Mouse (Mus musculus): ENCODE results near the gene Hmgn1.
"Not testable (repeated sequence)": the region's sequence is repeated elsewhere in the genome, so short reads cannot be mapped to it uniquely, and the experiment has no call there.

Hmgn1 gene

DNA sequence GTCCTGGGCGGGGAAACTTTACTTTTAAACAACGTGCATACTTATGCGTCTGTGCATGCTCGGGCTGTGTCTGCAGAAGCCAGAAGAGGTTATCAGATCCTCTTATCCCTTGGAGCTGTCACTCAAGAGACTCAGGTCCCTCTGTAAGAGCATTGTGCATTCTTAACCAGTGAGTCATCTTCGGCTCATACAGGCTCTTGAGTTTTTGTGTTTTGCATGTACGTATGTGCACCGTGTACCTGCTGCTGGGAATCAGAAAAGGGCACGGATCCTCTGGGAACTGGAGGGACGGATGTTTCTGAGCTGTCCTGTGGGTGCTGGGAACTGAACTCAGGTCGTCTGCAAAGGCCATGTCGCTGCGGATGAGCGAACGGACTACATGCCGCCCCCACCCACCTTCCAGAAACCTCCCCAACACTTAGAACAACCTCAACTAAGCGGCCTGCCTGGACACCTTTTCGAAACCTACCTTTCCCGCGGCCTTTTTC lies 801 bp downstream of the Hmgn1 start:
- peak in 1 of 2 experiments; percentile 22 for DNase-seq (ENCODE audit: low spot score in 2 of 2)

DNA sequence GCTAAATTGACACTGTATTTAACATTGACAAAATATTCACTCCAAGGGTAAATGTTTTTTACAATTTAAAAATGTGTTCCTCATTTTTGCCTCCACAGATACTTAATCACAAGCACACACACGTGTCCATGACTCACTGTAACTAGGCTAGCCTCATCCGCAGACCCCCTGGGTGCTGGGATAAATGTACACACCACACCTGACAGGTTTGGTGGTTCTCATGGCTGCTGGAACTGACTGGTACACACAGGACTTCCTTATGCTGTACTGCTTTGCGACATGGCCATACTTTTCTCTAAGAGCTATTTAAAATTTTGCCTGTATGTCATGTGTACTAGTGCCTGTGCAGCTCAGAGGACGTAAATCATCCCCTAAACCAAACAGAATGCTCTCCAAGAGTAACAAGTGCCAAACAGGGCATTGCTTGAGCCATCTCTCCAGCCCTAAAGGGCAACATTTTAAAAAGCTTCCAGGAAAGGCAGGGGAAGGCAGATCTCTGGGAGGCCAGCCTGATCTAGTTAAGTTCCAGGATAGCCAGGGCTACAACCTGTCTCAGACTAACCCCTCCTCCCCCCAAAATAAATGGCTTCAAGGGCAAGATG lies 7.4 kb downstream of the Hmgn1 start:
- DNase-seq (ENCODE audit: low spot score in 2 of 2) = no peak

DNA sequence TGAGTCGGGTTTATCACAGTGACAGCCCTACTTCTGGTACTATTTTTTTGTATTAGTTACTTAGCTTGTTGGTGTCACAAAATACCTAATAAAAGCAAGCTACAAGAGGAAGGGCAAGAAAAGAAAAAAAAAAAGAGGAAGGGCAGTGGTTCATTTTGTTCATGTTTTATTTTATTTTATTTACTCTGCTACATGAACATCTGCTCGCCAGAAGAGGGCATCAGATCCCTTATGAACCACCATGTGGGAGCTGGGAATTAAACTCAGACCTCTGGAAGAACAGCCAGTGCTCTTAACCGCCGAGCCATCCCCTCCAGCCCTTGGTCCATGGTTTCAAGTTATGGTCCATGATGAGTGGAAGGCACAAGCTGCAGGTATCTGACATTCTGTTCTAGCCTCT lies 12.8 kb downstream of the Hmgn1 start:
- no peak for DNase-seq (ENCODE audit: low spot score in 2 of 2)

- DNase-seq (ENCODE audit: low spot score in 2 of 2) = no peak
Observed at GRCm38 (mm10) chr16:96112769-96113168, 14.8 kb downstream of the Hmgn1 start.

DNA sequence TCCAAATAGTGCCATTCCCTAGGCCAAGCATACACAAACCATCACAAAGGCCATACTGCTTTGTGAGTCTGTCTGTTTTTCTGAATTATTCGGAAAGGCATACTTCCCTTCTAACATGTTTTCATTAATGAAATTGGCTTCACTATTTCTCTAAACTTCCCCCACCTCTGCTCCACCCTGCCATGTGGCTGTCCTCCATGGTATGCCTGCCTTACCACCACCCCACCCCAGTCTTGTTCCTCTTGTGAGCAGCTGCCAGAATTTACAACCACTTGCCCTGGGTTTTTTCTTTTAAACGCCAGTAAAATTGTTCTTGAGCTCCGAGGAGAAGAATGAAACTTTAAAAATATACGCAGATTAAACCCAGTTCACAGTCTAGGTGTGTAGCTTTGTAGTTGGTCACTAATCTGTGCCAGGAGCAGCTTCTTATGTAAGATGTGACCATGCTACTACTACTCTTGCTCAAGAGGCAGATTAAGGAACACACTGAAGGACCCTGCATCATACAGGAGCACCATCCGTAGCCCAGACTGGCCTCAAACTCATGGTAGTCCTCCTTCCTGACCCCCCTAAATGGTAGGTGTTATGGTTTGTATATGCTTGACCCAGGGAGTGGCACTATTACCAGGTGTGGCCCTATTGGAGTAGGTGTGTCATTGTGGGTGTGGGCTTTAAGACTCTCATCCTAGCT lies 16.7 kb downstream of the Hmgn1 start:
- no peak for DNase-seq (ENCODE audit: low spot score in 2 of 2)

DNA sequence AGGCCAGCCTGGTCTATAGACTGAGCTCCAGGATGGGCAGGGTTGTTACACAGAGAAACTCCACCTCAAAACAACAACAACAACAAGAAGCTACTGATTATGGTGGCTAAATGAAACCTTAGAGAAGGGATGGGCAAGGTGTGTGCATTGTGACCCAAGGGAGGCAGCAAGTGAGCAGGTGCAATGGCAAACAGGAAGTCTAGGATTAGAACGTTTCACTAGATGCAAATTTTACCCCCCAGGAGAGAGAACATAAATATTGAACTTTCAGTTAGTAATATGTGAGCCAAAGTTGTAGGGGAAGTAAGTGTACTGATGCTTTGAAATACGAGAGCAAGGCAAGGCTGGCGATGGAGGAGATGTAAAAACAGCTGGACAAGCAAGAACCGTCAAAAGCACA lies 17.9 kb downstream of the Hmgn1 start:
- DNase-seq (ENCODE audit: low spot score in 2 of 2) = no peak

DNA sequence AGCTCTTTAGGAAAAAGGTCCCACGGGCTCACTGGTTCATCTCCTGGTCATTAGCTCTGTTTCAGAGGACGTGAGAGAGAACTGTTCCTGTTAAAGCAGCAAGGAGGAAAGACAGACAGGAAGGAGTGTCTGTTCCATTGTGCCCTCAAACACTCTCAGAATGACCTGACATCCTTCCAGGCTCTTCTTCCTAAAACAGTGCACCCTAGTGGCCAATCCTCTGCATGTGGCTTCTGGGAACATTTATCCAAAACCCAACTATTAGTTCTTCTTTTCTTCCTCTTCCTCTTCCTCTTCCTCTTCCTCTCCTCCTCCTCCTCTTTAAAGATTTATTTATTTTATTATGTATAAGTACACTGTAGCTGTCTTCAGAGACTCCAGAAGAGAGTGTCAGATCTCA lies 24.5 kb downstream of the Hmgn1 start:
- DNase-seq (ENCODE audit: low spot score in 2 of 2) = no peak

DNA sequence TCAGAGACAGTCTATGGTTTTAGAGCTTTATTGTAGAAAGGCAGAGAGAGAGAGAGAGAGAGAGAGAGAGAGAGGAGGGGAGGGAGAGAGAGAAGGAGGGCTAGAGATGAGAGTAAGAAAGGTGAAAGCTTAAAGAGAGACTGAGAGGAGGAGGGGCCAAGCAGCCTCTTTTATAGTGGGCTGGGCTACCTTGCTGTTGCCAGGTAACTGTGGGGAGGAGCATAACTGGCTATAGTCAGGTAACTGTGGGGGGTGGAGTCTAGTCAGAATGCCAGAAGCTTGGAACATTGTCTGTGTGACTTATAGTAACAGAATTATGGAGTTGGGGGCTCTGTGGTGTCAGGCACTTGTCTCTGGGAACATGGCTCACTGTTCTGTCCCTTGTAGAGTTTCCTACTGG lies 29.7 kb downstream of the Hmgn1 start:
- DNase-seq (ENCODE audit: low spot score in 2 of 2) = not testable (repeated sequence)

DNA sequence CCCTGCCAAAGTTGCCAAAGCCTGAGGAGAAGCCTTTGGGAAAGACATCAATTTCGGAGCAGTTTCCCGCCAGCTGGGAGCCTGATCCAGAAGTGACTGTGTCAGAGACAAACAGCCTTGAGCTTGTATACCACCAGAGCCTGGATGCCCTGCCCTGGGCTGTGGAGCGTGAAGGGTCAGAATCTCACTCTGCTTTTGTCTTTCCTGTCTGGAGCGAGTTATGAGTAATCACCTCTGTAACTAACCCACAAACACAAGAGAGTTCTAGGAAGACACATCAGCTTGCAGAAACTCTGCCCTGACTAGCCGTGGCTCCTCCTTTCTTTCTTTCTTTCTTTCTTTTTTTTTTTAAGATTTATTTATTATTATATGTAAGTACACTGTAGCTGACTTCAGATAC lies 31.6 kb downstream of the Hmgn1 start:
- no peak for DNase-seq (ENCODE audit: low spot score in 2 of 2)

DNA sequence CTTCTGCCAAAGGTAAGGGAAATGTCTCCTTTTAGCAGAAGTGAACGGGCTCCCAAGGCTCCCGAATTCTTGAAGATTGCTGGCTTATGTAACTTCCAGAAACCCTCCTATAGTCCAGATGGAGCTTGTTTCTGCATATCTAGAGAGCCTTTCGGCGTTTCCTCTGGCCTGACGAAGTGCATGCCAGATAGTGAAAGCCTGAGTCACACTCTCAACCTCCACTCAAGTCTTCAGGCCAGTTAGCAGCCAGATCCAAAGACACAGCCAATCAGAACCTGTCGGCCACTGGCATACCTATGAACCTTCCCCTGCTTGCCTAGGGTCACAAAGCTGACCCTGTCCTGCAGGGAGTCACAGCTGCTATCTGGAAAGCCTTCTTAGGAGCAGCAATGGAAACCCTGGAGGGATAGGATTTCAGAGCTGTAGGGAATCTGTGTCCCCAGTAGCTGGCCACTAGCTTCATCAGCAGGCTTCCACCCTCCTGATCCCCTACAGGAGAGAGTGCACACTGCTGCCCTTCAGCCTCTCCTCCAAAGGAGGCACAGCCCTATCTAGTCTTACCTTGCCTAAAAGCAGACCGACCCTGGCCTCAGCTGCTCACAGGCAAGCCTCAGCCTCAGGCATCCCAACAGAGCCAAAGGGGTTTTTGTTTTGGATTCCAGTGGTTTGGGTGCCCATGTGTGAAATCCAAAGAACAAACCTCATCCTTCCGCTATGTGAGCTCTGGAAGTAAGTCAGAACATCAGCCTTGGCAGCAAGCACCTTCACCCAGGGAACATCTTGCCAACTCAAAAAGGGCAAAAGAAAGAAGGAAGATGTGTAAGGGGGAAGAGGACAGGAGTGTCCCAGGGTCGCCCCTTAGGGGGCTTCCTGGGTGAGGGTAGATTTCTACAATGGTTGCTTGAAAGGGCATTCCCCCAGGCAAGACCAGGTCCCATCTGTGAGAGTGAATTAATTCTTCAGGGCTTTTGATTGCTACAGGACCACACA lies 35.7 kb downstream of the Hmgn1 start:
- DNase-seq (ENCODE audit: low spot score in 2 of 2) = no peak

GRCm38 (mm10) chr16:96088120-96088519 lies 39.4 kb downstream of the Hmgn1 start:
- no peak for DNase-seq (ENCODE audit: low spot score in 2 of 2)

GRCm38 (mm10) chr16:96087436-96087835 lies 40.1 kb downstream of the Hmgn1 start:
- DNase-seq (ENCODE audit: low spot score in 2 of 2) = no peak

DNA sequence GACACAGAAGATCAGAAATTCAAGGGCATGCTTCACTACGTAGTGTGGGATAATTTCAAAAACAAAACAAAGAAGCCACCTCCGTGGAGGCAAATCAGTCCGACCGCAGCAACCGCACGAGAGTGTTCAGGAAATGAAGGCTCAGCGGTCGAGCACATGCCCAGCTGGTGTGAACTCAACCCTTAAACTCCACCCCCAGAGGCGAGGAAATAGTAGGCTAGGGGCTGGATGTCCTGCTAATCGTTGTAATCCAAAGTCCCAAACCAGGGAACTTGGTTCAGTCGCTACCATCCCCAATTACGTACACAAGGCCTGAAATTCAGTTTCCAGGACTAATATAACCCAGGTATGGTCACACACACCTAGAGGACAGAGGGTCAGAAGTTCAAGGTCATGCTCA lies 40.5 kb downstream of the Hmgn1 start:
- no peak for DNase-seq (ENCODE audit: low spot score in 2 of 2)

GRCm38 (mm10) chr16:96085597-96085996 lies 41.9 kb downstream of the Hmgn1 start:
- no peak for DNase-seq (ENCODE audit: low spot score in 2 of 2)

GRCm38 (mm10) chr16:96083179-96083646 lies 44.3 kb downstream of the Hmgn1 start:
- DNase-seq (ENCODE audit: low spot score in 2 of 2) = peak; percentile 39 to 40

- peak; percentile 89 to 90 for DNase-seq (ENCODE audit: low spot score in 2 of 2)
Observed at GRCm38 (mm10) chr16:96082301-96083178, 45.0 kb downstream of the Hmgn1 start, which contains the start of gene Brwd1. Gene Brwd1, minus strand, starts transcription at chr16:96082526.

DNA sequence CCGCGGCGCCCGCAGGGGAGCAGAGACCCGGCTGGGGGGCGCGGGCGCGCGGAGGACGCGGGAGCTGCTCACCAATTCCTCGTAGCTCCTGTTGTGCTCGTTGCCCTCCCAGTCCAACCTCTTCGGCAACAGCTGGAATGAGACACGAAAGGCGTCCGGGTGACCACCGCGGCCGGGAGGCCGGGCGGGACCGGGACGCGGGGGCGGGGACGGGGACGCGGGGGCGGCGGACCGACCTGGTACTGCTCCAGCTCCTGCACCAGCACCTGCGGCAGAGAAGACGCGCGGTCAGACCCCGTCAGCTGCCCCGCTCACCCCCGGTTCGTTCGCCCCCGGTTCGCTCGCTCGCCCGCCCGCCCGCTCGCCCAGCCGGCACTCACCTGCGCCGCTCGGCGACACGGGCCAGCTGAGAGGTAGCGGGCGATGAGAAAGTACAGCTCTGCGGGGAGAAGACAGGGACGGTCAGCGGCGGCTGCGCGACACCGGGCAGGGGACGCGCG lies 45.7 kb downstream of the Hmgn1 start:
- DNase-seq (ENCODE audit: low spot score in 2 of 2) = peak in 1 of 2 experiments; percentile 63

DNA sequence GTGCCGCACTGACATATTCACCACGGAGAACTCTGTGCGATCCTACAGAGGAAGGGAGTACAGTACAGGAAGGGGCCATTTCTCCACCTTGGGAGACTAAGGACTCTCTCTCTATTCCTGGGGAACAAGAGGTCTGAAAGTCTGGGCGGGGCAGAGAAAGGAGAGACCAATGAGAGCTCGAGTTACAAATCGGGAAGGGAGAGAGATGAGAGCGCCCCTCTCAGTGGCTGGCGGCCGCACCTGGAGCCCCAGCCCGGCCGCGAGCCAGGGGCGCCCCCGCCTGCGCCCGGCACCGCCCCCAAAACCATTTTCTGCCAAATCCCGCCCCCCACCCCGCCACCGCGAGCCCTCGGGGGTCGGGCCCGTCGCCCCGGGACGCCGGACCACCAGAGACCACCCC lies 46.2 kb downstream of the Hmgn1 start:
- DNase-seq (ENCODE audit: low spot score in 2 of 2) = peak; percentile 79 to 90

DNA sequence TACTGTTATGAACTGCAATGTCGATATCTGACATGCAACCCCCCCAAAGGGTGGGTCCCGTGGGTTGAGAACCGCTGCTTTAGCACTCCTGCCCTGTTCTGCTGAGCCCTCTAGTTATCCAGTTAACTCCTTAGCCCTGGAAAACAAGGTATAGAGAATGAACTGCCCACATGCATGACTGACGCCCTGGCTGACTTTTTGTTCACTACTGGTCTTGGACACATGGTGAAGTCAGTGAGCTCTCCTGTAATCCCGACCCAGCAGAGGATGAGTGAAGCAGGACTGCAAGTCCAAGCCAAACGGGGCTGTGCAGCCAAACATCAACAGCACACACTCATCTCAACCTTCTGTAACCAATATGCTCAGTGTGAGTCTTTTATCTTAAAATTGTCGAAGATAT lies 47.0 kb downstream of the Hmgn1 start:
- no peak for DNase-seq (ENCODE audit: low spot score in 2 of 2)

Measured in frontal cortex, postnatal 10 days (tissue).